Mouse (Mus musculus): ENCODE data around the gene Reg4. TPM values are rescaled to one million over a fixed set of nuclear protein-coding genes. Genes with fewer than 3 reads are reported as not detected.

Gene Reg4
- polyA plus RNA-seq, 1 experiment from 2014 or later, result not detected

DNA sequence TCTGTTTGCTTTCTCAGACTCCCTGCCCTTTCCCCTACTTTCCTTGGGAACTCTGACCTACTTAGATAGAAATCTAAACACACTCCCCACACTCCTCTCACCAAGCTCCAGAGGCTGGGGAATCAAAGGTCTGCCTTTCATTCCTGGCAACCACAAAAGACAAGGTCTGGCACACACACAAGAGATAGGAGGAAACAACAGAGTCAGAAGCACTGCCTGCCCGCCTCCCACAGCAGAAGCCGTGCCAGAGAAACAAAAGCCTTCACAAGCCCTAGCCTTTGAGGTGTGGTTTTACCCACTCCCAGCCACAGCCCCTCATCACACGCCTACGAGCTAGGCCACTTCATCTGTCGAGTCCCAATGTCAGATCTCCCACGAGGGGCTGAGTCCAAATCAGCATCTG lies 45.3 kb downstream of the Reg4 start:
- Histone ChIP-seq H3K4me2 (replicated peaks) (no peak overlapping the region), H3K9me3 (no peaks in the 10 kb centered on the region), H3K27me3 (replicated peaks) (no peaks in the 10 kb centered on the region), H3K4me1 (no peaks in the 10 kb centered on the region), H3K4me3 (no peak overlapping the region), H3K27ac (no peak overlapping the region), H3K36me3 (no peaks in the 10 kb centered on the region), H3K9ac (no peak overlapping the region)
- ATAC-seq (ENCODE audit: low FRiP score, low read depth), result no peak
- WGBS, result 28% methylated on average over 6 of the region's 6 CpGs

DNA sequence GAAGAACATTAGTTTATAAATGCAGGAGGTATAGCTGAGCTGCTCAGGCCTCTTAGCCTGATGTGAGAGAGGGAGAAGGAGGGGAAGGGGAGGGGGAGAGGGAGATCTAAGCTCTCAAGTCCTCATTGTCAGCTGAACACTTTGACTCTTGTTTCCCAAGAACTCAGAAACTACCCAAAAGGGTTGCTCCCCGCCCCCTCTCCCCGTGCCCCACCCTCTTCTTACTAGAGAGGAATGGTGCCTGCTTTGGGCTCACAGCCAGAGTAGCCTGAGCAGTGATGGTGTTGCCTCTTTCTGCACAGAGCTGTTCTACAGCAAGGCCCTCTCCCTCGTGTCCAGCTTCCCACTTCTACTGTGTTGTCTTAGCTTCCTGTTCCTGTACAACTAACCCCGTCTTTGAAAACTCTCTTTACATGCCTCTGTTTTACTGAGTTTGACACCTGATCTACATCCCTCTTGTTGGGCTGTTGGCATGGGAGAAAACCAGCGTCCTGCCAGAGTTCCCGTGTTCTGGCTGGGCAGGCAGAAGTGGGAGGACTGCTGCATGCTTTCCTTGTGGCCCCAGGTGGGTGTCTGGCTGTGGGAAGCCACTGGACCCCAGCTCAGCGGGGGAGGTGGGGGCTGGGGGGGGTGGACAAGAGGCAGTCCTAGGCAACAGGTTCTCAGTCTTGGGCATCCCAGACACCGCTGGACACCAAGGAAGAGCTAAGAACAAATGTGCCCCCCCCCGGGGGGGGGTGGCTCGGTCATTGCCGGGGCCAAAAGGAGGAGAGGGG lies 51.9 kb downstream of the Reg4 start:
- Histone ChIP-seq H3K36me3 (no peaks in the 10 kb centered on the region), H3K27me3 (replicated peaks) (no peaks in the 10 kb centered on the region), H3K4me3 (no peak overlapping the region), H3K27ac (no peak overlapping the region), H3K4me2 (replicated peaks) (no peak overlapping the region), H3K9ac (no peak overlapping the region), H3K4me1 (no peaks in the 10 kb centered on the region), H3K9me3 (no peaks in the 10 kb centered on the region)
- no peak for ATAC-seq (ENCODE audit: low FRiP score, low read depth)
- 65% methylated on average over 11 of the region's 11 CpGs for WGBS

DNA sequence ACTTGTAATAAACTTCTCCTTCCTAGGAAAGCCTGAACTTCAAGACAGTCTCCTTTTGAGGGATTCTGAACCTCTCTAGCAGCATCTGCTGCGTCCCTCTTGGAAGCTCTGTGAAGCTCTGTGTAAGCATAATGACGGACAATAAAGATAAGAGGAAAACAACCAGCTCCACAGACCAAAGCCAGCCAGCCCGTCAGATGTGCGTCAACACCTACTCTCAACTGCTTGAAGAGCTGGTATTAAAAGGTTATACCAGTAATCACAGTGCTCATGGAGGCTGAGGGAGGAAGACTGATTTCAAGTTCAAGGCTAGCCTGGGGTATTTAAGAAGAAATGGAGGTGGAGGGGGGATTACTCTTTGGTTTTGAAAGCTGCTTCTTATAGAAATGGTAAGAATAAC lies 57.7 kb downstream of the Reg4 start:
- 49% methylated on average over 4 of the region's 4 CpGs for WGBS
- H3K27me3 ChIP-seq (replicated peaks), result no peaks in the 10 kb centered on the region
- no peaks in the 10 kb centered on the region for H3K4me1 ChIP-seq
- H3K4me2 ChIP-seq (replicated peaks), result no peak overlapping the region
- H3K9ac ChIP-seq, result no peak overlapping the region
- H3K4me3 ChIP-seq, result no peak overlapping the region
- H3K36me3 ChIP-seq, result no peaks in the 10 kb centered on the region
- H3K9me3 ChIP-seq, result no peaks in the 10 kb centered on the region
- H3K27ac ChIP-seq, result no peak overlapping the region
- no peak for ATAC-seq (ENCODE audit: low FRiP score, low read depth)

DNA sequence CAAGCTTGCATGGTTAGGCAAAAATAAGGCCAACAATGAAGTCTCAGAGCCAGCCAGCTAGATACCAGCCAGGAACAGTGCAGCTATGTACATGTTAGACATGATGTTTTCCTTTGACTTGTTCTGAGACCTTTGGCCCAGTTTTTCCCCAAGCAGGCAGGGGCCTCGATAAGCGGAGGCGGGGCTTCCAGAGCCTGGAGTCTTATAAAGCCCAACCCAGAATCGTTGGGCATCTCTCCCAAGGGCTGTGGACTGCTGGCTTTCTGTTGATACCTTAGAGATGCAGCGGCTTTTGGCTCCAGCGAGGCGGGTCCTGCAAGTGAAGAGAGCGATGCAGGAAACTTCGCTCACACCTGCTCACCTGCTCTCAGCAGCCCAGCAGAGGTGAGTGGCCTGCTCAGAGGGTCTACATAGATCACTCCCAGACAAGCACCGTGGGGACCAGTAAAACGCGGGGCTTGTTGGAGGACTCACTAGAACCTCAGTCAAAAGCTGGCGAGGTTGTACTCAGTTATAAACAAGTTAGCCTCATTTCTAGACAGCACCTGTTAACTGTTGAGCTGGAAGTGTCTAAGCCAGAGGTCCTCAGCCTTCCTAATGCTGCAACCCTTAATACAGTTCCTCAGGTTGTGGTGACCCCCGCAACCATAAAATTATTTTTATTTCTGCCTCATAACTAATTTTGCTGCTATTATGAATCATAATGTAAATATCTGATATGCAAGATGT lies 58.4 kb downstream of the Reg4 start, which contains the start of gene Hmgcs2:
Hmgcs2 (plus strand) TSS at position 232 of the 729 bp plus-strand sequence.
- H3K9me3 ChIP-seq, result no peaks in the 10 kb centered on the region
- no peak within 1 kb of the TSS for H3K4me2 ChIP-seq (replicated peaks)

DNA sequence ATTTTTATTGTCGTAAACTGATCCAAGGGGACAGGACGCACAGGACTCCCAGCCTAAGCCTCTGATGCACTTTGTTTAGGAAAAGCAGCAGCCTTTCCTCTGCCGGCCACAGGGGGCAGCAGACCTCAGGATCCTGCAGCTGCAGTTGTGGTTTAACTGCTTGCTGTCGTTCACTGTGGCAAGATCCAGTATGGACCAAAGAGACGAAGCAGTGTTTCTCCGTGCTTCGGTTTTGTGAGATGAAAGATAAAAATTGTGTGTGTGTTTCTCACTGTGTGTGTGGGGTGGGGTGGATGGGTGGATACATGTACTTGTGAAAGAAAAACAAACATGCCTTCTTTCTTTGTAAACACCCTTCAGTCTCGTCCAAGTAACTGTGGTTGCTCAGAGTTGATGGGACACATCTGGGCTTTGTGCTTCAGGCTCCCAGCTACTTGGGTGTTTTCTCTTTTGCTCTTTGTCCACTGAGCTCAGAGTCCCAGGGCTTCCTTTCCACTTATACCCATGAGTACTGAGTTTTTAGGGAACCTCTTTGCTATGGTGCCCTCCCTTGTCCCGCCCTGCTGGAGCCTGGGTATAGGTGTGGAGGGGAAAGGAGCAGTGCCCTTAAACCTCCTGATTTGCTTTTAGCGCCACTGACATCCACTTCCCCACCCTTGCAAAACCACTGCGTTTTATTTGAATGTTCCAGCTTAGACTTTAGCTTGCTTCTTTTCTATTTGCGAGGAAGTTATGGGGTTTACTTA lies 59.1 kb downstream of the Reg4 start:
- 45% methylated on average over 12 of the region's 12 CpGs for WGBS
- Histone ChIP-seq H3K27ac (no peak overlapping the region), H3K9ac (no peak overlapping the region), H3K27me3 (replicated peaks) (no peaks in the 10 kb centered on the region), H3K4me3 (no peak overlapping the region), H3K36me3 (no peaks in the 10 kb centered on the region), H3K9me3 (no peaks in the 10 kb centered on the region), H3K4me1 (no peaks in the 10 kb centered on the region), H3K4me2 (replicated peaks) (no peak overlapping the region)
- peak; percentile 77 for ATAC-seq (ENCODE audit: low FRiP score, low read depth)

More for the DNA sequence above, 58.4 kb downstream of the Reg4 start, which contains the start of gene Hmgcs2:
- no peak within 1 kb of the TSS for H3K27ac ChIP-seq
- H3K27me3 ChIP-seq (replicated peaks), result no peaks in the 10 kb centered on the region
- ATAC-seq (ENCODE audit: low FRiP score, low read depth), result peak; percentile 49; the same call in 1 of the 2 replicates
- no peaks in the 10 kb centered on the region for H3K4me1 ChIP-seq
- WGBS, result 72% methylated on average over 14 of the region's 14 CpGs
- no peak within 1 kb of the TSS for H3K4me3 ChIP-seq
- no peak within 1 kb of the TSS for H3K9ac ChIP-seq
- no peaks in the 10 kb centered on the region for H3K36me3 ChIP-seq

DNA sequence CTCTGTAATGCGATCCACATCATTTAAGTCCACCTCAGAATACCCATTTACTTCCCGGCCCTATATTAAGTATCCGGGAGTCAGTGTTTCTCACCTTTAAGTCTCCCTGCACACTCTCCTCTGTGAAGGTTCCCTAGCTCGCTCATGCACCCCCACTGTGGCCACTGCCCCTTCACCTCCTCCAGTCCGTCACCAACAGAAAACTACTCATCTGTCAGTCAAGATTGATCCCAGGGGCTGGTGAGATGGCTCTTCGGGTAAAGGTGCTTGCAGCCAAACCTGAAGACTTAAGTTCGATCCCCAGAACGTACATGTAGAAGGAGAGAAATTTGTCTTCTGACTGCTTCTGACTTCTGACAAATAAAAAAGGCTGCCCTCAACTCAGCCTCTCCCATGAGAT lies 60.5 kb downstream of the Reg4 start:
- no peaks in the 10 kb centered on the region for H3K36me3 ChIP-seq
- H3K4me1 ChIP-seq, result no peaks in the 10 kb centered on the region
- H3K27ac ChIP-seq, result no peak overlapping the region
- H3K4me2 ChIP-seq (replicated peaks), result no peak overlapping the region
- H3K9me3 ChIP-seq, result no peaks in the 10 kb centered on the region
- no peaks in the 10 kb centered on the region for H3K27me3 ChIP-seq (replicated peaks)
- 94% methylated on average over 8 of the region's 8 CpGs for WGBS
- no peak overlapping the region for H3K4me3 ChIP-seq
- no peak overlapping the region for H3K9ac ChIP-seq
- ATAC-seq (ENCODE audit: low FRiP score, low read depth), result no peak

DNA sequence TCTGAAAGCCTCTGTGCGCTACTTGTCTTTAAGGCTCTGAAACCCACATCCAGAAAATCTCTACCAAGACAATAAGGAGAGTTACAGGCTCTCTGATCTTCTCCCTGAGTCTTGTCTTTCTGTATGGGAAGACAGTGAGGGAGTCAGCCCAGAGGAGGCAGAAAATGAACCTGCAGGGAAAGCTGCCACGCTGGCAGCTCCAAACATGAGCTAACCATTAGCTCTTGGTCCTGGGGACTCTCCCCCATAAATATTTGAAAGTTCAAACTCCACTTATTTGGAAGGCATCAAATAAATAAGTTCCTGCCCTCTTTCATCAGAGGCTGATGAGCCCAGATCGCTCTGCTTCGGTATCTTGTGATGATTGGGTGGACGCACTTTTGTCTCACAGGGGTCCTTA lies 61.2 kb downstream of the Reg4 start:
- WGBS, result 91% methylated on average over 5 of the region's 5 CpGs
- H3K36me3 ChIP-seq, result no peaks in the 10 kb centered on the region
- no peak overlapping the region for H3K4me2 ChIP-seq (replicated peaks)
- no peaks in the 10 kb centered on the region for H3K27me3 ChIP-seq (replicated peaks)
- H3K4me3 ChIP-seq, result no peak overlapping the region
- H3K4me1 ChIP-seq, result no peaks in the 10 kb centered on the region
- H3K9me3 ChIP-seq, result no peaks in the 10 kb centered on the region
- no peak overlapping the region for H3K27ac ChIP-seq
- no peak for ATAC-seq (ENCODE audit: low FRiP score, low read depth)
- no peak overlapping the region for H3K9ac ChIP-seq

Other genes starting within 250 kb of the Reg4 start
- 16.8 and 17.1 TPM in 2 replicates for gene Notch2, start 208.6 kb upstream of the Reg4 start, polyA plus RNA-seq (2016; fragmentation: Nextera tagmentation; extraction: Ambion mirVana)
- not detected in 2 replicates for gene Adam30, start 61.5 kb upstream of the Reg4 start, polyA plus RNA-seq (2016; fragmentation: Nextera tagmentation; extraction: Ambion mirVana)
- 2.3 and 3.2 TPM in 2 replicates for gene Hmgcs2, start 58.3 kb downstream of the Reg4 start, polyA plus RNA-seq (2016; fragmentation: Nextera tagmentation; extraction: Ambion mirVana)
- 206 and 215 TPM in 2 replicates for gene Phgdh, start 117.8 kb downstream of the Reg4 start, polyA plus RNA-seq (2016; fragmentation: Nextera tagmentation; extraction: Ambion mirVana)
- gene Zfp697, start 160.3 kb downstream of the Reg4 start, polyA plus RNA-seq (2016; fragmentation: Nextera tagmentation; extraction: Ambion mirVana), result 11.8 and 12.3 TPM in 2 replicates
- not detected in 2 replicates for gene Gm4450, start 235.0 kb downstream of the Reg4 start, polyA plus RNA-seq (2016; fragmentation: Nextera tagmentation; extraction: Ambion mirVana)

Measured in neural tube, embryonic 12.5 days (tissue).